Mouse (Mus musculus) bone marrow macrophage, adult 2 months (primary cell): ENCODE results near the gene Hoxc12.

Source experiments
- CTCF ChIP-seq: IDR thresholded peaks from 2 replicates; pipeline ENCODE4 v1.5.1; 2012; ENCODE audit warnings: low read depth, mild to moderate bottlenecking, low read length, moderate library complexity
- POLR2A ChIP-seq: IDR thresholded peaks from 2 replicates; pipeline ENCODE4 v1.6.1; 2012; ENCODE audit warnings: mild to moderate bottlenecking, low read depth, low read length, borderline replicate concordance

- TF ChIP-seq CTCF (no peak), POLR2A (no peak)
Measured at GRCm38 (mm10) chr15:102931706-102932358, 4.7 kb upstream of the Hoxc12 start.
